Mouse (Mus musculus) 3T3-L1 (cell line): ENCODE results near the gene Abtb2.
"Not testable (repeated sequence)": the region's sequence is repeated elsewhere in the genome, so short reads cannot be mapped to it uniquely, and the experiment has no call there.

ENCODE experiments used
- DNase-seq: peaks from one replicate; pipeline ENCODE4 v3.0.0-alpha.2; 2015; ENCODE audit warnings: low read depth, low spot score

The Abtb2 gene

DNA sequence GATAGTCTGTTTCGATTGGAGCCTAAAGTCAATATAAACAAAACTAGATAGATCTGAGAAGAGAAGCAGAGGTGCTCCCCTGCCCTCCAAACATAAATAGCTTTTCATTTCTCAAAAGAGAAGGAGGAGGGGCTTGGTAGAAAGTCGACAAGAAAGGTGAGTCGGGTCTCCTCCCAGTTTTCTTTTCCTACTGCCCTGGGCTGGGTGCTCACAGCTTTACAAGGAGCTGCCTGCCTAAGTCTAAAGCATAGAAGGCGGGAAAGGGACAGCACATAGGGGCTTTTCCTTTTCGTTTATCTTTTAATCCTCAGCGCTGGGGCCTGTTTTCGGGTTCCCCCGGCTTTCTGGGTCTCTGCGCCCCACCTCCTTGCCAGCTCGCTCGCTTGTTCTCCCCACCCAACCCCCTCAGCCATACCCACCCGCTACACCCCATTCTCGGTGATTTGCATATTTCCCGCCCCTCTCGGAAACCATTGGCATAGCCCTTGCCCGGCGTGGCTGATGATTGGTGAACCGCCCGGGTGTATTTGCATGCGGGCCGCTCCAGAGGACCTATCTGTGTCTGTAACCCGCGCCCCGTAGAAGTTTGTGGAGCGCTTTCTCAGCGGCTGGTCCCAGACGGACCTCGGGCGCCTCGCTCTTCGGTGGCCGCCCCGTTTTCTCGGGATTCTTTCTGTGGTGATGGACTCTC is at the start of gene Abtb2:
Abtb2 (plus strand) TSS at position 579 of the 691 bp plus-strand sequence.
- DNase-seq: peak; percentile 97

GRCm38 (mm10) chr2:103516472-103516871 is 49.6 kb upstream of the Abtb2 start:
- DNase-seq: no peak

DNA sequence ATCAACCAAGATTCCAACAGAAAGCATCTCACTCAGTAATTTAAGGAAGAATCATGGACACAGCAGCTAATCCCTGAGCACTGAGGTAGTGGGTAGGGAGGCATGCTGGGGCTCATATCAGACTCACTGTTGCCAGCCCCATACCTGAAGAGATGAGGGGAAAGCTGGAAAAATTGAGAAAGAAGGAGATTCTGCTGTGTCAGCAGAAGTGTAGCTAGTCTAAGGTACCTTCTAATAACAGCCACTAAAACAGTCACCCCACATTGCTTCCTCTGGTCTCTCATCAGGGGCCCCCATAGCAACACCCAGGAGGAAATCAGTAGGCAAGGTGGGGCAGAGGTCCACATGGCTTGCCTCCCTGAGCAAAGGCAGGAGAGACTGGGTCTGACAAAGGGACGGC is 40.5 kb upstream of the Abtb2 start:
- no peak for DNase-seq

- peak; percentile 85 for DNase-seq
Observed at GRCm38 (mm10) chr2:103547132-103547531, 19.0 kb upstream of the Abtb2 start.

- DNase-seq: not testable (repeated sequence)
Observed at GRCm38 (mm10) chr2:103550301-103550700, 15.8 kb upstream of the Abtb2 start.

DNA sequence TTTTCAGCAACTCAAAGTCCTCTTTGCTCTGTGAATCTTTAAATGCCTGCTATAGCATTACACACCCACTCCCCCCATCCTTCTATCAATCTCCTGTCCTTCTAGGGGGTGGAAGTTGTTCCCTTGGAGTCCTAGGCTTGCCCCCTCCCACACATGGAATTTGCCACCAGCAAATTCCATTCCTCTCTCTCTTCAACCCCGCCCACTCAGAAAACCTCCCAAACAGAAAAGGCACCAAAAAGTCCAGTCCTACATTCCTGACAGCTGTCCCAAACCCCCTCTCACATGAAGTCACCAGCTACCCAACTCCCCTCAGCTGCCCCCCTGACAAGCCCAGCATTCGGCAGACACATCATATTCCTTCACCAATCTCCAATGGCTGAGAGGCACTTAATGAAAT is 12.1 kb upstream of the Abtb2 start:
- DNase-seq: peak; percentile 53

GRCm38 (mm10) chr2:103556125-103556877 is 9.8 kb upstream of the Abtb2 start:
- peak; percentile 47 for DNase-seq

DNA sequence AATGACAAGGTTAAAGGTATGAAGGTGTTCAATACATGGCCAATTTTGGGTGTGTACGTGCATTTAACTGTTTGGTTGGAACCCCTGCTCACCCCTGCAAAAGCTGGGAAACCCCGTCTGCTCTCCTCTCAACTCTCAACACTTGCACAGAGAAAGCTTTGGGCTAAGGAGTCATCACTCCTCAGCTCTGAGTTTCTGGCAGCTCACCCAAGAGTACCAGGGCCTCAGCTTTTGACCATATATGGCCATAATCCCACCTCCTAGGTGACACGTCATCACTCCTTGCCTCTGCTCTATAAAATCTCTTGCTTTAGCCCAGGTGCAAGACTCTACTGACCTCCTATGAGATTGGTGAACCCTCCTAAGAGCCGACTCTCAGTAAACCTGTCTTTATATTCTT is 5.2 kb upstream of the Abtb2 start:
- DNase-seq: peak; percentile 51

GRCm38 (mm10) chr2:103564427-103565023 is 1.6 kb upstream of the Abtb2 start:
- DNase-seq: peak; percentile 53

DNA sequence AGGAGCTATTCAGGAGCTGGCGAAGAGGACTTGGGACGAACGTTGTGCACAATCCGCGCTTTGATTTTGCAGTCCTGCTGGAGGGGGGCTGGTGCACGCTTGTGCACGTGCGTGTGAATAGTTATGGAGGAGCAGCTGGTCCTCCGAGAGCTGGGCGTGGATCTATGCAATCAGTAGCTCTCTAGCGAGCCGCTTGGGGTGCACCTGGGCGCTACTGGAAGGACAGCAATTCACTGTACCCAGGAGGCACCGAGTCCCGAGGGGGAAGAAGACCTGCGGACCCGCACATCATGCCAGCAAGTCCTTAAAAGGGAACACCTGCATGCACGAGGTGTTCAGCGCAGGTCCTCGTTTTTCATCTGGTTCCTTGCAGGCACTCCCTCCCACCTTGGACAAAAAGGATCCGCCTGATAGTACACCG is 929 bp upstream of the Abtb2 start:
- peak; percentile 56 for DNase-seq

GRCm38 (mm10) chr2:103566423-103566712 is 258 bp downstream of the Abtb2 start:
- DNase-seq: no peak

DNA sequence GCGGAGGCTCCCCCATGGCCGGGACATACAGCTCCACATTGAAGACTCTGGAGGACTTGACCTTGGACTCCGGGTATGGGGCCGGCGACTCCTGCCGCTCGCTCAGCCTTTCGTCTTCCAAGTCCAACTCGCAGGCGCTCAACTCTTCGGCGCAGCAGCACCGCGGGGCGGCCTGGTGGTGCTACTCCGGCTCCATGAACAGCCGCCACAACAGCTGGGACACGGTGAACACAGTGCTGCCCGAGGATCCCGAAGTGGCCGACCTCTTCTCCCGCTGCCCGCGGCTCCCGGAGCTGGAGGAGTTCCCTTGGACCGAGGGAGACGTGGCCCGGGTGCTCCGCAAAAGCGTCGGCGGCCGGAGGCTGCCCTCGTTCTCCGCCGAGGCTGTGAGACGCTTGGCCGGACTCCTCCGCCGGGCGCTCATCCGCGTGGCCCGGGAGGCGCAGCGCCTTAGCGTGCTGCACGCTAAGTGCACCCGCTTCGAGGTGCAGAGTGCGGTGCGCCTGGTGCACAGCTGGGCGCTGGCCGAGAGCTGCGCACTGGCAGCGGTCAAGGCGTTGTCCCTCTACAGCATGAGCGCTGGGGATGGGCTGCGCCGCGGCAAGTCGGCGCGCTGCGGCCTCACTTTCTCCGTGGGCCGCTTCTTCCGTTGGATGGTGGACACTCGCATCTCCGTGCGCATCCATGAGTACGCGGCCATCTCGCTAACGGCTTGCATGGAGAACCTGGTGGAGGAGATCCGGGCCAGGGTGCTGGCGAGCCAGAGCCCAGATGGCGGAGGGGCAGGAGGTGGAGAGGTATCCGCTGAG is 807 bp downstream of the Abtb2 start:
- DNase-seq: peak; percentile 74

GRCm38 (mm10) chr2:103568161-103568560 is 2.1 kb downstream of the Abtb2 start:
- peak; percentile 31 for DNase-seq

DNA sequence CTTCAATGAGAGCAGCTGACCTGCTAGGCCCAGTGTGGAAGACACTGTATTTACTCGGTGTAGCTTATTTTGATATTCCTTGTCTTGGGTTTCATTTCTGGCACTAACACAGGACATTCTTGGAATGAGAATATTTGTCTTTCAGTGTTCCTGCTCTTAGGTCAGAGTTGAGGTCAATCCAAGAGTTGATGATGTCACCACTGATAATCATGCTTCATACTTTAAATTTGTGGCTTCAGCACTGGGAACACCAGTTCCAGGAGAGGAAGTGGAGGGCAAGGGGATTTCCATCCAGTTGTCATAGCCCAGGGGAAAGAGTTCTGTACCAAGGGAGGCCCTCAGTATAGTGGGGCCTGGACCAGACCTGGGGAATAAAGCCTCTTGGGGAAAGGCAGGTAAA is 3.6 kb downstream of the Abtb2 start:
- DNase-seq: peak; percentile 88

GRCm38 (mm10) chr2:103572354-103572753 is 6.2 kb downstream of the Abtb2 start:
- no peak for DNase-seq

DNA sequence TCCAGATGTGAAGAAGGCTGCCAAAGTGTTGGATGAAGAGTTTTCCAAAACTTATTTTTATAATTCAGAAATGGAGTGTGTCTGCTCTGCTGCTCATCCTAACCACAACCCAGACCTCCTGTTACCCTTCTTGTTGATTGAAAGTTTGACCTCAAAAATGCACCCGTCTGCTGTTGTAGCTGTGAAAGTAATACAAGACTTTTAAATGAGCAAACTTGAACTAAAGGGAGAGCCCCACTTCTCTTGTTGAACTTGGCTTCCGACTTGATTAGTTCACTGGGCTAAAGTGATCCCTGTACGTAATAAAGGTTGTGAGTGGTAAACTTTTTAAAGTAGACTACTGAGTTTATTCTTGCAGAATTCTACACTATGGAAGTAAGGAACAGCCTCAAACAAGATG is 10.3 kb downstream of the Abtb2 start:
- DNase-seq: peak; percentile 71

- peak; percentile 51 for DNase-seq
Observed at GRCm38 (mm10) chr2:103577752-103578662, 11.9 kb downstream of the Abtb2 start.

GRCm38 (mm10) chr2:103578663-103579213 is 12.6 kb downstream of the Abtb2 start:
- DNase-seq: no peak

GRCm38 (mm10) chr2:103580756-103581155 is 14.6 kb downstream of the Abtb2 start:
- no peak for DNase-seq

GRCm38 (mm10) chr2:103581369-103581897 is 15.3 kb downstream of the Abtb2 start:
- no peak for DNase-seq
